Mouse (Mus musculus) kidney, postnatal 0 days (tissue): ENCODE results near the gene Aco2. TPM values are rescaled to one million over a fixed set of nuclear protein-coding genes. Genes with fewer than 3 reads are reported as not detected.
A peak's percentile ranks its signal among the peaks of the same experiment; 100 is the strongest.

Experiments used
- ATAC-seq: fragments of 200-750 bp; cut with Nextera tagmentation; replicated peaks from 2 replicates; pipeline ENCODE4 v1.8.0; 2017; ENCODE audit warnings: low read depth, moderate number of reproducible peaks, moderate TSS enrichment, moderate library complexity; ENCODE audit not compliant: low FRiP score
- DNase-seq: peaks from one replicate; pipeline ENCODE4 v3.0.0-alpha.2; 2016; ENCODE audit warnings: low spot score
- H3K27ac ChIP-seq: fragments of 300-500 bp; sonication (generic); 2 replicates; pipeline ENCODE4 v1.5.1; 2014; ENCODE audit warnings: mild to moderate bottlenecking
- H3K27me3 ChIP-seq: fragments of 300-500 bp; sonication (generic); 2 replicates; pipeline ENCODE4 v1.6.1; 2014; ENCODE audit warnings: low read length, mixed read lengths; ENCODE audit not compliant: insufficient read depth
- H3K36me3 ChIP-seq: fragments of 300-500 bp; sonication (generic); 2 replicates; pipeline ENCODE4 v1.6.1; 2014; ENCODE audit warnings: low read length, mixed read lengths; ENCODE audit not compliant: insufficient read depth
- H3K4me1 ChIP-seq: fragments of 300-500 bp; sonication (generic); replicated peaks from 2 replicates; pipeline ENCODE4 v1.6.1; 2014; ENCODE audit warnings: antibody characterized with exemption, low read length, mixed read lengths; ENCODE audit not compliant: insufficient read depth
- H3K4me2 ChIP-seq: fragments of 300-500 bp; sonication (generic); 2 replicates; pipeline ENCODE4 v1.6.1; 2014; ENCODE audit warnings: mild to moderate bottlenecking, low read length, moderate library complexity, mixed read lengths
- H3K4me3 ChIP-seq: fragments of 300-500 bp; sonication (generic); replicated peaks from 2 replicates; pipeline ENCODE4 v1.5.1; 2014; ENCODE audit warnings: low read depth, low read length
- H3K9ac ChIP-seq: fragments of 300-500 bp; sonication (generic); 2 replicates; pipeline ENCODE4 v1.6.1; 2014; ENCODE audit warnings: low read depth, low read length
- H3K9me3 ChIP-seq: fragments of 300-500 bp; sonication (generic); replicated peaks from 2 replicates; pipeline ENCODE4 v1.6.1; 2016; ENCODE audit warnings: low read length, inconsistent platforms, mixed read lengths
- CTCF ChIP-seq: IDR thresholded peaks from 2 replicates; pipeline ENCODE4 v1.5.1; 2016; ENCODE audit warnings: antibody characterized with exemption, low read depth, mild to moderate bottlenecking, moderate library complexity
- WGBS: fragments of 180-500 bp; shearing (Covaris S2); extraction: QIAGEN DNeasy Blood & Tissue Kit; methylation state at CpG from one replicate; pipeline ENCODE4 v1.1.7; 2014; 5-methylcytosine and 5-hydroxymethylcytosine counted together
- polyA plus RNA-seq: library from polyadenylated mRNA; unstranded; fragments of >200 nt; fragmentation: Nextera tagmentation; extraction: Ambion mirVana; gene quantifications from 2 replicates; pipeline ENCODE4 v1.2.1, GENCODE M21; 2015

Gene Aco2
- polyA plus RNA-seq, 1 experiment from 2014 or later = 263 TPM

DNA sequence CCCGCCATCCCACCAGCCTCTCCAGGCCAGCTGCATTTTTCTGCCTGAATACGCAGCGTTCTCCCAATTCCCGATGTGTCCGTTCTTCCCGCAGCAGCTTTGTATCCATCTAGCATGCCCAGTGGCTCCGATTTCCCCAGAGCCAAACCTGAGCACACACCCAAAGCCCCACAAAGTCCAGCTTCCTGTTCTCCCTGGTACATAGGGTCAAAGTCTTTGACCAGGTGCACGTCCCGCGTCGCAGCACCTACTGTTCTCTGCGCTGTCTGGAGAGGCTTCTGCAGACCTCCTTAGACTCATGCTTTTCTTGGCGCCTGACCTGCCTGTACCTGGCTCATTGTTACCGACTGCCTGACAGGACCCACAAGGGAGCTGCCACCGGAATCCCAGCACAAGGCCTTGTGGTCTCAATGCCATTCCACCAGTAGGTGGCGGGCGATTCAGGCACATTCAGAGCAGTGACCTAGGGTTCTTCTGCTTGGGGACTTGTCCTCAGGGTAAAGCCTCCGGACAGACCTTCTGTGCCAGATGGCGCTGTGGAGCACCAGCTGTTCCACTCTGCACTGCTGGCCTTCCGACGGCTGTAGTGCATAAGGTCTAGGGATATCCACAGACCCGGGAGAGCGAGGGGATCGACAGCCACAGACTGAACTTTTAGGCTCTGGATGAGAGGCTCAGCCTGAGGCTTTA, 40.8 kb upstream of the Aco2 start:
- Histone ChIP-seq H3K4me3 (no peak overlapping the region), H3K27me3 (no peaks in the 10 kb centered on the region), H3K4me2 (peak overlapping the region; percentile 26; the same call in 1 of the 2 replicates), H3K4me1 (peaks cover 8% of the 10 kb centered on the region; the same call in 1 of the 2 replicates), H3K9me3 (no peaks in the 10 kb centered on the region), H3K36me3 (peaks cover 15% of the 10 kb centered on the region; the same call in 1 of the 2 replicates), H3K9ac (peak overlapping the region; percentile 31; the same call in 1 of the 2 replicates), H3K27ac (peak overlapping the region; percentile 36)
- peak; percentile 99 for TF ChIP-seq CTCF
- DNase-seq (peak; percentile 98), ATAC-seq (peak; percentile 83)
- 13% methylated on average over 24 of the region's 24 CpGs for WGBS

DNA sequence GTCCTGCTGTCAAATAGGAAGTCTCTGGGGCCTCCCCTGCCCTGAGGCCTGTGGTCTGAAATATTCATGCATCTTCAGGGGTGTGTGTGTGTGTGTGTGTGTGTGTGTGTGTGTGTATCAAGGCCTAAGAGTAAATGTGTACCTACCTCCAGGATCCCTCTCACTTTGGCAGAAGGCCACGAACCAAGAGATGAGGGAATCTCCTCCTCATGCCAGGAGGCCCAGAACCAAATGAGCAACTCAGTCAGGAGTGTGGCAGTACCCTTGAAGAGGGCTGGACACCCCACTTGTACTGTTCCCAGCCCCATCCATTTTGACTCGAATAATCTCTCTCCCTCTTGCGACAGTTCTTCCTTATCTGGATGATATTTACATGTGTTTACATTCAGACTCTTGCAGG, 39.9 kb upstream of the Aco2 start:
- WGBS = 81% methylated on average over 3 of the region's 3 CpGs
- Histone ChIP-seq H3K27me3 (no peaks in the 10 kb centered on the region), H3K9me3 (no peaks in the 10 kb centered on the region), H3K36me3 (peaks cover 9% of the 10 kb centered on the region; the same call in 1 of the 2 replicates), H3K9ac (no peak overlapping the region), H3K27ac (no peak overlapping the region), H3K4me1 (peaks cover 15% of the 10 kb centered on the region), H3K4me2 (no peak overlapping the region), H3K4me3 (no peak overlapping the region)
- no peak for TF ChIP-seq CTCF
- no peak for ATAC-seq
- DNase-seq = no peak

DNA sequence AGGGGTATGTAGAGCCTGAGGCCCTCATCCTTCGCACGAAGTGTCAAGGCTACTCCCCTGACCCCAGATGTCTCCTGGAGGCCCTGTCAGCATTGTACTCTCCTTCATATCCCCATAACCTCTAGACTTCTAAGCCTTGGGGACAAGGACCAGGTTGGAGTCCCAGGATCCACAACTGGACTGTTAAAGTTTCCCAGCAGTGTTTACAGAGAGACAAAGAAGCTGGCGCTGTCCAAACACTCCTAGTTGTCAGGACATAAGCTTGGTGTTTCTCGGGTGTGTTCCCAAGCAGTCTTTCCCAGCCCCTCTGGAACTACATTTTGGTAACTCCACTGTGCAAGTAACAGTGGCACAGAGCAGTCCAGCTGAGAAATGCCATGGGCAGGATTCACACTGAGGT, 38.6 kb upstream of the Aco2 start:
- Histone ChIP-seq H3K4me3 (no peak overlapping the region), H3K27me3 (no peaks in the 10 kb centered on the region), H3K4me1 (peaks cover 15% of the 10 kb centered on the region), H3K9ac (no peak overlapping the region), H3K4me2 (no peak overlapping the region), H3K36me3 (peaks cover 3% of the 10 kb centered on the region; the same call in 1 of the 2 replicates), H3K27ac (no peak overlapping the region), H3K9me3 (no peaks in the 10 kb centered on the region)
- ATAC-seq (no peak), DNase-seq (no peak)
- 75% methylated on average over 4 of the region's 4 CpGs for WGBS
- no peak for TF ChIP-seq CTCF

DNA sequence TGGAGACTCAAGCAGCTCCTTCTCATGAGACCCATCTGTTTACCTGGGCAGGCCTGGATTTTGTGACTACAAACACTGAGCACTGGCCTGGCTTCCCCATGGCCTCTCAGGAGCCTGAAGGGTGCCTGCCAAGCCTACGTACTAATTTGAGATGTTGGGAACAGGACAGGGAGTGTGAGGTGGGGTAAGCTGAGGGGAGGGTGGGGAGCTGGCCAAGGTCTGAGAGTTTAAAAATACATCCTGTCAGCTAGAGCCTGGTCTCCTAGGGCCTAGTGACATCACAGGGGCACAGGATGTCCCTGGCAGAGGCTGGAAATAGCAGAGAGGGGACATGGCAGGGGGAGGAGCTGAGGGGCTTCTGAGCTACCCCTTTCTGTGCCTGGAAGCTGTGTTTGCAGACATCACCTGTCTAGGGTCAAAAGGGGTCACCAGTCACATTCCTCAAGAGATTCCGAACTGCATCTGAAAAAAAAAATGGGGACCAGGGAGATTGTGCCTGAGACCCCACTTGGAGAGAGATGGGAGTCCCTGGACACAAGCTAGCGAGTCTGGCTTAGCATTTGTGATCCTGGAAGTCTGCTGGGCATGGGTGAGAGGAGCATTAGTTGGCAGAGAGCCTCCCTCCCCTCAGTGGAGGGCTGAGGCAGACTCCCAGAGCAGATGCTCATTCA, 37.8 kb upstream of the Aco2 start:
- H3K9ac ChIP-seq = no peak overlapping the region
- ATAC-seq = no peak
- no peak for DNase-seq
- no peak overlapping the region for H3K4me3 ChIP-seq
- H3K27me3 ChIP-seq = no peaks in the 10 kb centered on the region
- no peaks in the 10 kb centered on the region for H3K9me3 ChIP-seq
- TF ChIP-seq CTCF = no peak
- H3K4me1 ChIP-seq = peaks cover 19% of the 10 kb centered on the region
- H3K36me3 ChIP-seq = no peaks in the 10 kb centered on the region
- no peak overlapping the region for H3K4me2 ChIP-seq
- WGBS = 69% methylated on average over 3 of the region's 3 CpGs
- no peak overlapping the region for H3K27ac ChIP-seq

DNA sequence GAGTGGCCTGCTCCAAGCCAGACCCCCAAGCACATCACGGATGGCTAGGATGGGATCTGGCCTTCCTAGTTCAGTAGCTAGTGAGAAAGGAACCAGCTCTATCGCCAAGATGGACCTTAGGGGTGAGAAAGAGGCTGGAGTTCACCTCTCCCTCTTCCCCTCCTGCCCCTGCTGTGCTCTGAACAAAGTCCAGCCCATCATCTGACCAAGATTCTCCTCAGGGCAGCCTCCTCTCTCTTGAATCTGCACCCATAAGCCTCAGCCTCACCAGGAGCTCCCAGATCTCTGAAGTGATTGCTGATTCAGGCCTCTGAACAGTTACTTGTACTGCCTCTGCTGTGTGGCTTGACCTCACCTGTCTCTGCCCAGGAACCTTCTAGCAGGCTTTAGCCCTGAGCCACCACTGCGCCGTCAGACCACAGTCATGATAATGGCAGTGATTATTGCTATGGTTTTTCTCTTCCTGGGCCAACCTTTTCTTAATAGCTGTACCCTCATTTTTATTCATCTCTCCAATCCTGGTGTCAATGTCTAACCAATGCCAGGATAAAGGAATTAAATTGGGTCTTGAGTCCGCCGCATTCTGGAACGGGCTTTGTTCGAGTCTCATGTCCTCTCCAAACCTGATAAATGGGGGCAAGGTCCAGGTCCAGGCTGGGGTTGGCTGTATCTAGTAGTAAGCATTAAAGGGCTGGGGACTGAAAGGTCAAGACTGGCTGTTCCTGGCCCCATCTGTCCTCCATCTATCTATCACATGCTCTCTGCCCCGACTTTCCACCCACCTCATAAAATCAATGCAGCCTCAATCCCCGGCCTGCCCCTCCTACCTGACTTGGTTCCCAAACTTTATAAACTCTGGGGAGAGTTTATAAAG, 36.9 kb upstream of the Aco2 start:
- Histone ChIP-seq H3K9ac (no peak overlapping the region), H3K4me1 (peaks cover 19% of the 10 kb centered on the region), H3K36me3 (no peaks in the 10 kb centered on the region), H3K27me3 (no peaks in the 10 kb centered on the region), H3K9me3 (no peaks in the 10 kb centered on the region), H3K27ac (no peak overlapping the region), H3K4me3 (no peak overlapping the region), H3K4me2 (no peak overlapping the region)
- no peak for TF ChIP-seq CTCF
- WGBS = 65% methylated on average over 10 of the region's 10 CpGs
- ATAC-seq = no peak
- no peak for DNase-seq

DNA sequence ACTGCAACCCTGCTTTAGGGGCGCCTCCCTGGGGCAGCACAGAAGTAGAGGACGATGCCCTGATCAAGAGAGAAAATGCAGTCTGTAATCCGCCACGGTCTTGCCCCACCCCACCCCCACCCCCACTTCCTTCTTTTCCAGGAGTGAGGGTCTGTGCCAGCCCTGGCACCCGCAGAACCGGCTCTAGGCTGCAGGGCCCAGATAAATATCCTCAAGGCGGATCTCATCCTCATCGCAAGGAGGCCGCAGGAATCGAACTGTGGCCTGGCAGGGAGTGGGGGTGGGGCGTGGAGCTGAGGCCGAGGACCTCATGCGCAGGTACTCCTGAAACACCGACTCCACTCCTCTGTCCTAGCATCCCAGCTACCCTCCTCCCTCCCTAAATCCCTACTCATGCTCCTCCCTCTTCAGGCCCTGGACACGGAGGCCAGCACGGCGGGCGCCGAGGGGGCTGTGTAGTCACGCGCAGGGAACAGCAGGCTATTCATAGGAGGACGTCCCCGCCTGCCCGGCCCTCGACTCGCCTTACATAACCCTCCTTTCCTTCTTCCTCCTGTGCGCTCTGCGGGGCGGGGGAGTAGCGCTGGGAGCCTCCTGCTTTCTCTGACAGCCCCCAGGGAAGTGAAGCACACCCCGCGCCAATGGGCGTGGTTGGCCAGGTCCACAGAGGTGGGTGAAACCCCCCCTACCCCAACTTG, 35.8 kb upstream of the Aco2 start:
- ATAC-seq (peak; percentile 81), DNase-seq (peak; percentile 95)
- Histone ChIP-seq H3K4me3 (peak overlapping the region; percentile 29), H3K27me3 (no peaks in the 10 kb centered on the region), H3K36me3 (no peaks in the 10 kb centered on the region), H3K9me3 (no peaks in the 10 kb centered on the region), H3K9ac (peak overlapping the region; percentile 10; the same call in 1 of the 2 replicates), H3K4me1 (peaks cover 19% of the 10 kb centered on the region), H3K4me2 (peak overlapping the region; percentile 58), H3K27ac (peak overlapping the region; percentile 51; the same call in 1 of the 2 replicates)
- 4% methylated on average over 28 of the region's 33 CpGs for WGBS
- TF ChIP-seq CTCF = no peak
